ENCODE assay signal across 11 mouse cellular contexts in the genomic region with DNA sequence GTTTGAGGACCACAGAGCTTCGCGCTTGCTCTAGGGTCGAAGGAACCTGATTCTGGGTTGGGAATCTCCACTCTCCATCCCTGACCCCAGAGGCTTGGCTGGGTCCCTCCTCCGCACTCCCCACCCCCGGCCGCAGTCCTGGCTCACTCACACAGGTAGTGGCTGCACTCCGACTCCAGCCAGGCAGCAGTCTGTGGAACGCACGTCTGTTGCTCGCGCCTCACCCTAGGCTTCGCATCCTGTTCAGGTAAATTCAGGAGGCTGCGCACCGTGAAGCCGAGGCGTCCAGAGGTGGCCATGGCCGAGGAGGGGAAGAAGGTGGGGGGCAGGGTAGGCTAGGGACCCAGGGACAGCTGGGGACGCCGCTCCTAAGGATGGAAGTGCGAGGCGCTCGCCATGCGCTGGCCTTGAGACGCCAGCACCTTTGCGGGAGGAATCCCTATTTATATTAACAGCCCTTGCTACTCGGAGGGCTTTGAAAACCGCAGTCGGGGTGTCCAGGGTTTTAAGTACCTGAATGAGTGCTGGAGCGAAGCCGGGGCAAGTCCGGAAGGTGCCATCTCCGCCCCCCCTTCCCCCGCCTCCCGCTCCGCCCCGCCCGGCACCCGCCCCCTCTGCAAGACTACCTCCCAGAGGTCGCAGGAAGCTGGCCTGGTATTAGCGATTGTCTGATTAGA. TPM values are rescaled to one million over a fixed set of nuclear protein-coding genes. Genes with fewer than 3 reads are reported as not detected.
A peak's percentile ranks its signal among the peaks of the same experiment; 100 is the strongest.
DNase-seq lines count a peak whose midpoint lies in the region; ATAC-seq and TF ChIP-seq lines count a peak whose summit lies in the region.
"Had no signal": no experiment of that assay in that cellular context is flagged by ENCODE, and none has a peak within 500 bp of the region (broad histone marks: within the 10 kb centered on the region; RNA-seq: fewer than 3 reads in every experiment).

A gene (minus strand): TSS at position 524 of the 677 bp plus-strand sequence.

- no peak for ATAC-seq in heart, postnatal 0 days (ENCODE audit: insufficient read depth, low read depth)
- ATAC-seq in embryonic facial prominence, embryonic 13.5 days (ENCODE audit: insufficient number of reproducible peaks, insufficient read depth, low FRiP score, low TSS enrichment, low read depth), result 0 out of 2 replicates have a peak, but pooled peaks have one; percentile 41
- 0 out of 2 replicates have a peak, but pooled peaks have one; percentile 9 for ATAC-seq in intestine, embryonic 16.5 days
- no peak for ATAC-seq in neural tube, embryonic 12.5 days (ENCODE audit: low FRiP score, low read depth)

- H3K9ac ChIP-seq in heart, postnatal 0 days (replicated peaks; ENCODE audit: low read depth, low read length), result no peak within 1 kb of the TSS
- peak within 1 kb of the TSS; percentile 58; the same call in 1 of the 2 replicates for H3K9ac ChIP-seq in embryonic facial prominence, embryonic 13.5 days
- no peak within 1 kb of the TSS for H3K9ac ChIP-seq in intestine, embryonic 16.5 days (ENCODE audit: low read depth, low read length)
- H3K9ac ChIP-seq in neural tube, embryonic 12.5 days, result no peak within 1 kb of the TSS

- no peaks in the 10 kb centered on the region for H3K4me1 ChIP-seq in heart, postnatal 0 days (ENCODE audit: control insufficient read depth, insufficient read depth)
- peaks cover 18% of the 10 kb centered on the region for H3K4me1 ChIP-seq in embryonic facial prominence, embryonic 13.5 days
- peaks cover 16% of the 10 kb centered on the region for H3K4me1 ChIP-seq in intestine, embryonic 16.5 days (ENCODE audit: control insufficient read depth, insufficient read depth, low read length)
- H3K4me1 ChIP-seq in neural tube, embryonic 12.5 days, result peaks cover 18% of the 10 kb centered on the region

- no peak for TF ChIP-seq CTCF in heart, postnatal 0 days (IDR thresholded peaks at IDR 0.05; ENCODE audit: low read depth)

- H3K9me3 ChIP-seq in heart, postnatal 0 days (replicated peaks; ENCODE audit: control insufficient read depth, low read length), result no peaks in the 10 kb centered on the region
- H3K9me3 ChIP-seq in embryonic facial prominence, embryonic 13.5 days, result no peaks in the 10 kb centered on the region
- H3K9me3 ChIP-seq in intestine, embryonic 16.5 days (ENCODE audit: control insufficient read depth, low read length), result no peaks in the 10 kb centered on the region
- no peaks in the 10 kb centered on the region for H3K9me3 ChIP-seq in neural tube, embryonic 12.5 days

- no peaks in the 10 kb centered on the region for H3K36me3 ChIP-seq in heart, postnatal 0 days (replicated peaks; ENCODE audit: control insufficient read depth, insufficient read depth, low read length)
- no peaks in the 10 kb centered on the region for H3K36me3 ChIP-seq in embryonic facial prominence, embryonic 13.5 days
- H3K36me3 ChIP-seq in intestine, embryonic 16.5 days (ENCODE audit: control insufficient read depth, insufficient read depth, low read length), result no peaks in the 10 kb centered on the region
- no peaks in the 10 kb centered on the region for H3K36me3 ChIP-seq in neural tube, embryonic 12.5 days

- under 1% methylated on average over 40 of the region's 40 CpGs for WGBS in heart, postnatal 0 days
- WGBS in embryonic facial prominence, embryonic 13.5 days, result 1% methylated on average over 40 of the region's 40 CpGs
- under 1% methylated on average over 40 of the region's 40 CpGs for WGBS in intestine, embryonic 16.5 days
- WGBS in neural tube, embryonic 12.5 days, result under 1% methylated on average over 40 of the region's 40 CpGs

- peaks cover 76% of the 10 kb centered on the region for H3K27me3 ChIP-seq in heart, postnatal 0 days (ENCODE audit: control insufficient read depth, insufficient read depth, low read length)
- H3K27me3 ChIP-seq in embryonic facial prominence, embryonic 13.5 days, result peaks cover 94% of the 10 kb centered on the region
- H3K27me3 ChIP-seq in intestine, embryonic 16.5 days (replicated peaks; ENCODE audit: control insufficient read depth, insufficient read depth, low read length), result peaks cover 70% of the 10 kb centered on the region
- peaks cover 94% of the 10 kb centered on the region for H3K27me3 ChIP-seq in neural tube, embryonic 12.5 days (replicated peaks)

- no peak for DNase-seq in heart, postnatal 0 days (ENCODE audit: low spot score)
- DNase-seq in heart, postnatal 25 days (ENCODE audit: low spot score), result no peak
- DNase-seq in urinary bladder, adult 2 months (ENCODE audit: low spot score), result no peak
- no peak for DNase-seq in adrenal gland, postnatal 14 days
- DNase-seq in left cerebral cortex, adult 8-10 months (ENCODE audit: low spot score in 2 of 2), result no peak
- DNase-seq: retina, postnatal 1 day had no signal

- intact Hi-C loops in heart, postnatal 25 days (cut with DNase I), result no loop called here

- peak within 1 kb of the TSS; percentile 49 for H3K4me2 ChIP-seq in heart, postnatal 0 days (ENCODE audit: low read depth, low read length)
- peak within 1 kb of the TSS; percentile 73 for H3K4me2 ChIP-seq in embryonic facial prominence, embryonic 13.5 days
- H3K4me2 ChIP-seq in intestine, embryonic 16.5 days (ENCODE audit: low read depth, low read length), result peak within 1 kb of the TSS; percentile 54
- H3K4me2 ChIP-seq in neural tube, embryonic 12.5 days (replicated peaks), result peak within 1 kb of the TSS; percentile 56

- no peak within 1 kb of the TSS for H3K27ac ChIP-seq in heart, postnatal 0 days (ENCODE audit: low read depth)
- H3K27ac ChIP-seq in embryonic facial prominence, embryonic 13.5 days, result no peak within 1 kb of the TSS
- H3K27ac ChIP-seq in intestine, embryonic 16.5 days (ENCODE audit: low read length), result no peak within 1 kb of the TSS
- no peak within 1 kb of the TSS for H3K27ac ChIP-seq in neural tube, embryonic 12.5 days

- peak within 1 kb of the TSS; percentile 28 for H3K4me3 ChIP-seq in heart, postnatal 0 days (ENCODE audit: low read depth, low read length)
- peak within 1 kb of the TSS; percentile 43 for H3K4me3 ChIP-seq in embryonic facial prominence, embryonic 13.5 days
- H3K4me3 ChIP-seq in intestine, embryonic 16.5 days (ENCODE audit: low read length), result peak within 1 kb of the TSS; percentile 39
- H3K4me3 ChIP-seq in neural tube, embryonic 12.5 days, result peak within 1 kb of the TSS; percentile 26

- TF ChIP-seq EP300 in heart, postnatal 0 days (IDR thresholded peaks at IDR 0.05; ENCODE audit: low read depth), result no peak

RNA-seq across cellular contexts. Expression of the gene that starts here (rescaled TPM):
- not detected in 2 replicates for total RNA-seq in heart, postnatal 0 days (2014; rRNA removed; ENCODE audit: low replicate concordance)
- polyA plus RNA-seq in heart, postnatal 0 days (2015; fragmentation: Nextera tagmentation; extraction: Ambion mirVana), result not detected in 2 replicates
- total RNA-seq in heart, postnatal 25 days (2021), result not detected
- not detected in 2 replicates for polyA plus RNA-seq in embryonic facial prominence, embryonic 13.5 days (2015; fragmentation: Nextera tagmentation; extraction: Ambion mirVana)
- not detected in 2 replicates for polyA plus RNA-seq in intestine, embryonic 16.5 days (2015; fragmentation: Nextera tagmentation; extraction: Ambion mirVana)
- 0.35 and 0.37 TPM in 2 replicates for polyA plus RNA-seq in neural tube, embryonic 12.5 days (2016; fragmentation: Nextera tagmentation; extraction: Ambion mirVana)
- polyA plus RNA-seq in urinary bladder, adult 2 months (2012; rRNA removed), result 0.06 TPM in 1 of 2 replicates, not detected in the other
- total RNA-seq in adrenal gland, postnatal 14 days (2021), result 0.37 TPM in 1 of 2 replicates, not detected in the other
- under 1 TPM in 3 of 4 experiments, not detected in 1; 0.34 to 0.39 (median 0.39) TPM for total RNA-seq in left cerebral cortex, adult 8-10 months (2022)
- total RNA-seq: gastrocnemius, adult 8-10 months; left cerebral cortex, postnatal 14 days had no signal

Comparison
In these comparisons a context has a peak if more than half of its experiments do, and no peak if none do; other contexts are left out.
1. Peak in ATAC-seq, H3K4me3 ChIP-seq, H3K9ac ChIP-seq and H3K4me2 ChIP-seq in embryonic facial prominence, embryonic 13.5 days; RNA of the gene not detected or under 1 TPM.
2. Peak in ATAC-seq, H3K4me3 ChIP-seq and H3K4me2 ChIP-seq in intestine, embryonic 16.5 days; RNA of the gene not detected or under 1 TPM.